Mouse (Mus musculus) CH12.LX (cell line): ENCODE results near the gene Sdr39u1.

Experiments
- MAFK ChIP-seq: IDR thresholded peaks from 2 replicates; pipeline ENCODE4 v1.6.1; 2011; ENCODE audit warnings: low read length, improper control_type of control experiment; ENCODE audit not compliant: insufficient replicate concordance
- MYC ChIP-seq: IDR thresholded peaks from 2 replicates; pipeline ENCODE4 v1.6.1; 2011; ENCODE audit warnings: low read depth, mild to moderate bottlenecking, improper control_type of control experiment, low read length
- POLR2AphosphoS2 ChIP-seq: IDR thresholded peaks from 2 replicates; pipeline ENCODE4 v1.6.1; 2011; ENCODE audit warnings: low read depth, low read length, improper control_type of control experiment
- RAD21 ChIP-seq: IDR thresholded peaks from 2 replicates; pipeline ENCODE4 v1.6.1; 2011; ENCODE audit warnings: low read depth, mild to moderate bottlenecking, low read length, improper control_type of control experiment, moderate library complexity

DNA sequence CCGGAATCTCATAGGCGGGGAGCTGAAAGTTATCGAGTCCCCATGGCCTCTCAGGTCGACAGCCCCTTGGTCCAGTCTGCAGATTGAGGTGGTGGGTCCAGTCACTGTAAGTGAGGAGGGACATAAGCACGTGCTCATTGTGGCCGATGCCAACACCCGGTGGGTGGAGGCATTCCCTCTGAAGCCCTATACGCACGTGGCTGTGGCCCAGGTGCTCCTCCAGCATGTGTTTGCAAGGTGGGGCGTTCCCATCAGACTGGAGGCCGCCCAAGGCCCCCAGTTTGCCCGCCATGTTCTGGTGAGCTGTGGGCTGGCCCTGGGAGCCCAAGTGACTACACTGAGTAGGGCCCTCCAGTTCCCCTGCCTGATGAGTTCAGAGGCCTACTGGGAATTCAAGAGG lies 28.1 kb downstream of the Sdr39u1 start:
- TF ChIP-seq MYC = no peak
- TF ChIP-seq POLR2AphosphoS2 = no peak
- no peak for TF ChIP-seq RAD21
- TF ChIP-seq MAFK = no peak
